Mouse (Mus musculus) v-Abl transformed pro-B cells (cell line): Measurements from ENCODE around the gene Gmip.

Experiments used
- in situ Hi-C, 2 experiments: fragments of 400-800 bp; cut with MboI; formaldehyde crosslinking; loops; one replicate each; pipeline ENCODE4 v1.15.1; 2025; ENCODE audit not compliant: unreplicated experiment in 2 of 2

The Gmip gene

DNA sequence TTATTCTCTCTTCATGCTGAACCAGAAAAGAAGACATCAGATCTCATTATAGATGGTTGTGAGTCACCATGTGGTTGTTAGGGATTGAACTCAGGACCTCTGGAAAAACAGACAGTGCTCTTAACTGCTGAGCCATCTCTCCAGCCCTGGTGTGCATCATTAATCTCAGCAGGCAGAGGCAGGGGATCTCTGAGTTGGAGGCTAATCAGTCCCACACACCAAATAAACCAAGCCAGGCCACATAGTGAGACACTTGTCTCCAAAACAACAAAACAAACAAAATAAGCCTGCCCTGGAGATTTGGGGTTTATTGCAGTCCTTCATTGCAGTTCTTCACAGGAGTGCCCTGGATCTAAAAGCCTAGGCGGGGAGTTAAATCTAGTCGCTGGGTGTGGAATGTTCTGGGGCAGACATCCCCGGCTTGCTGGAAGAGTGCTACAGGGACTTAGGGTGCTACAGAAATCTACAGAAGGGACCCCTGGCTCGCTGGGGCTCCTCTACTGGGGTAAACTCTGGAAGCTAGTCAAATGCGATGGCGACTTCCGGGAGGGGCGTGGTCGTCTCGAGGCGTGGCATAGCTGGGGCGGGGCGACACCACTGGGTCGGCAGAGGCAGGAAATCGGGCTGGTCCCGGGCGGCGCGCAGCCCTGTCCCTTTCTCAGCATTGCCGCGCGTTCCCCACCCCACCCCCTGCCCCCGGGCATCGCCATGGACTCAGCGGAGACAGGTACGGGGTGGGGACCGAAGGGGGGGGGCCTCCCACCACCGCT is at the start of gene Gmip:
Gene Gmip, plus strand, starts transcription at position 586 of the 770 bp plus-strand sequence.
- in situ Hi-C loops, result no loop called here

DNA sequence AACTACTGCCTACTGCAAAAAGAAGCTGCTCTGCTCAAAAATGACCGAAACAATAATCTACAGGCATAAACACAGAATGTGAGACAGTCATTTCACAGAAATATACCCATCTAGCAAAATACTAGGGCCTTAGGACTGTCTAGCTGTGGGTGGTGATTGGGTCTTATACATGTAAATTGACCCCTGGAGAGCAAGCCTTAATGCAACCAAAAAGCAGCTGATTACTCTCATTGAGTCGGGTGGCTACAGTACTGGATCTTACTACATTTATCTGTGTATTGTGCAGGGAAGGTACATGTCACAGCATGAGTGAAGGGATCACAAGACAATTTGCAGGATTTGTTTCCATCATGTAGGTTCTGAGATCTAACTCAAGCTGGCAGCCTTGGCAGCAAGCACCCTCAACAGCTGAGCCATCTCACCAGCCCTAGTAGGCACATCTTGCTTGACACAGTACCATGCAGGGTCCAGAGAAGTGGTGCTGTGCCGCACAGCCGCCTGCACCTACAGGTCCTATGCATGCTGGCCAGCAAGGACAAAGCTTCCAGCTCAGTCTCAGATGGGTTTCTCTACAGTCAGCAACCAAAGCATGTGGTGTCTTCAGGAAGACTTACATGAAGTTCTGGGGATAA is 46.5 kb upstream of the Gmip start:
- in situ Hi-C loops, result no loop called here

DNA sequence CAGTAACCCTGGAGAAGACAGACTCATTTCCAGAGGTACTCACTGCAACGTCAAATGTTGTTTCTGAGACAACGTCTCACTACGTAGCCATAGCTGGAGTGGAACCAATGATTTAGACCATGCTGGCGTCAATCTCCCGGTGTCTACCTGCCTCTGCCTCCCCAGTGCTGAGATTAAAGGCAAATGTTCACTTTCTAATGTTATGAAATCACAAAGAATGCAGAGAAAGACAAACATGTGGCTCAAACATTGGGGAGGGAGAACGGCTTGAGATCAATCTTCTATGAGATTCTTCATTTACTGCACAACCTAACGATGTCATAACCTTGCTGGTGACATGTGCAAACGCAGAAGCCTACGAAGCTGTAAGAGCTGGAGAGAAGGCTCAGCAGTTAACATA is 37.3 kb upstream of the Gmip start:
- in situ Hi-C loops, result no loop called here

DNA sequence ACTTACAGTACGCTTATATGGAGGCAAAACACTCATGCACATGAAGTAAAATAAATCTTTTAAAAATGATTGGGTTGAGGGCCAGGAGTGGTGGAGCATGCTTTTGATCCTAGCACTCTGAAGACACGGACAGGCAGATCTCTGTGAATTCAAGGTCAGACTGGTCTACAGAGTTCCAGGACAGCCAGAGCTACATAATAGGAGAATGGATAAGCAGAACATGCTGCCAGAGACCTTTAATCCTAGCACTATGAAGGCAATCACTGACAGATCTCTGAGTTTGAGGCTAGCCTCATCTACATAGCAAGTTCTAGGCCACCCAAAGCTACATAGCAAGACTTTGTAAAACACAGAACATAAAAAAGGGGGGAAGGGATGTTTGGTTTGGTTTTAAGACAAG is 36.4 kb upstream of the Gmip start:
- in situ Hi-C loops, result no loop called here

DNA sequence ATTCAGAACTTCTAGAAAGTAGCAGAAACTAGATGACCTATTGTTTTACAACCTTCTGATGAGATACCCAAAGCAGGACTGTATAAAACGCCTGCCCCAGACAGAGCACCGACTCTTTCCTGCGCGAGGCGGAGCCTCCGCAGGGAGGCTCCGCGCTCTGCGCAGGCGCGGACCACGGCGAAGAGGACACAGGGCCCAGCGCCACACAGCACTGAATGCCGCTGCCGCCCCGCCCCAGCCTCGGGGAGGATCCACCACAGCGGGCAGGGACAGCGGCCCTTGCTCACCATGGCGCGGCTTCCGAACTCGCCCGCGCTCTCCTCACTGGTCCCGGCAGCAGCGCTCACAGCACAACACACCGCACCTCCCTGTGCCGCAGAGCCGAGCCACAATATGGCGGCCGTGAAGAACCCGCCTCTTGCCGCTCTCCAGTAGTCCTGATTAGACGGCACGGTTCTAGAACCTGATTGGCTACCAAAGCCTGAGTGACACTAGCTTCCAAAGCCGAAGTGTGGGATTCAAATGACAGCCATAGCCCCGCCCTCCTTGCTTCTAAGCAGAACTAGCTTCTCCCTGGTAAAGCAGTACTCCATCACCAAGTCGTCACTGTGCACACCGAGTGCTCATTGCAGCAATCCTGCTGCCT is 33.9 kb upstream of the Gmip start, which contains the start of gene Gm20422:
Gene Gm20422, minus strand, starts transcription at position 384 of the 646 bp plus-strand sequence.
- in situ Hi-C loops, result no loop called here

DNA sequence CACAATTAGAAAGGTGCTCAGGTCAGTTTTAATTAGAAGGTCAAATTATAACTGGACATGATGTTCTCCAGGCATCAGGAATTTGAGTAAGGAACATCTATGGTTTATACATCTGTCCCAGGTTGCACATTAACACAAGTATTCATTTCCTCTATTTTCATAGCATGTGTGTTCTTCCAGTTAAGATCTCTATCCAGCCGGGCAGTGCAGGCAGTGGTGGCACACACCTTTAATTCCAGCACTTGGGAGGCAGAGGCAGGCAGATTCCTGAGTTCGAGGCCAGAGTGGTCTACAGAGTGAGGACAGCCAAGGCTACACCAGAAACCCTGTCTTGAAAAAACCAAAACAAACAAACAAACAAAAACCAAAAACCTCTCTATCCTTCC is 33.3 kb upstream of the Gmip start:
- in situ Hi-C loops, result no loop called here

DNA sequence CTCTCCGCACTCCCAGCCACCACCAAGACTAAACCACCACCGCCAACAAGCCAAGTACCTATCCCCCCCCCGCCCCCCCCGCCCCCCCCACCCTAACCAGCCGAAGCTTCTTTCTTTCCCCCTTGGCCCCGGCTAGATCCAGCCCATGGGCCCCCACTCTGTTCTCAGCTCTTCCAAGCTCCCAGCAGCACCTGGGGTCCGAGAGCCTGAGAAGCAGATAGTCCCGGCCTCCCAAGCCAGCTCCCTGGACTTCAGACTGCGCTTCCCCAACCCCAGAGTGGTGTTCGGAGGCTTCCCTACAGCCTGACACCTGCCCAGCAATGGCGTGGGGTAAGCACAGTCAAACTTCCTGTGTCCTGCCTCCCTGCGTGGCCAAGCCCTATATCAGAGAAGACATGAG is 31.4 kb upstream of the Gmip start:
- in situ Hi-C loops, result no loop called here

DNA sequence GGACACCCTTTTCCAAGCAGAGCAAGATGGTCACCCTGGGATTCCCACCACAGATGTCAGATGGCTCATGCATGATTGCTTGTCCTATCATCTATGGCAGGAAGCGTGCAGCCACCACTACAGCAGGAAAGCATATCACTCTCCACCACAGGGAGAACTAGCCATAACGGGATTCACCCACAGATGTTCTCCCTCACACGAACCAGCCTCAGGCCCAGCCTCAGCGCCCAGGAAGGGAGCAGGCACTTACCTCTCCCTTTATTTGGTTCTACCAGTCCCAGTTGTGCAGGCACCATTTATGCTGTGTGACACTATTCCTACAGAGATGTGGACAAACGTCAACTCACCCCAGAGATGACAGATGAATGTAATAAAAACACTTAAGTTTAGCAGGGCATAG is 19.4 kb upstream of the Gmip start:
- in situ Hi-C loops, result no loop called here

DNA sequence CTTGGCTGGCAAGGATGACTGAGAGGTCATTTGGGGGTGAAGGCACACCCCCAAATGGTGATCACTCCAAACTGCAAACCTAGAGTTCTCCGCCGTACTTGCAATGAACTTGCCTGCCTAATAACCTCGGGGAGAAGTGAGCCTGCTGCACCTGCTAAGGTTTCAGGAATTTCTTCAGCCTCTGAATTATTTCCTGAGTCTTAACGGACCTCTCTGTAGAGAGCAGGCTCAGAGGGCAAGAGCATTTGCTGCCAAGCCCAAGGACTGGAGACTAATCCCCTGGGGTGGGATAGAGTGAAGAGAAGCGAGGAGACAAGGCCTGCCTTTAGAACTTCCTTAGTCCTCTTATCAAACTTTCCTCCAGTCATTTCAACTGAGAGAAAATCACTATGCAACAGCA is 18.7 kb upstream of the Gmip start:
- in situ Hi-C loops, result no loop called here

DNA sequence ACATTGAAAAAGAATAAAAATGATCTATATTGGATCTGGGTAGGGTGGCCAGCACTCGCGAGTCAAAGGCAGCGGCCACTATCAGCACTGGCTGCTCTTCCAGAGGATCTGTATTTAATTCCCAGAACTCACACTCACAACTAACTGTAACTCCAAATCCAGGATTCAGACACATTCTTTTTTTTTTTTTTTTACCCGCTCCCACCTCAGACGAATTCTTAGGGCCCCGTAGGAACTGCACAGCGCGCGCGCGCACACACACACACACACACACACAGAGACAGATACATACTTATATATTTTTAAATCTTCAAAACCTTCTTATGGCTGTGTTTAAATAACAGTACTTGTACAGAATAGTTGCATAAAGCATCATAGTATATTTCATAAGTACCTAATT is 18.1 kb upstream of the Gmip start:
- in situ Hi-C loops, result no loop called here

DNA sequence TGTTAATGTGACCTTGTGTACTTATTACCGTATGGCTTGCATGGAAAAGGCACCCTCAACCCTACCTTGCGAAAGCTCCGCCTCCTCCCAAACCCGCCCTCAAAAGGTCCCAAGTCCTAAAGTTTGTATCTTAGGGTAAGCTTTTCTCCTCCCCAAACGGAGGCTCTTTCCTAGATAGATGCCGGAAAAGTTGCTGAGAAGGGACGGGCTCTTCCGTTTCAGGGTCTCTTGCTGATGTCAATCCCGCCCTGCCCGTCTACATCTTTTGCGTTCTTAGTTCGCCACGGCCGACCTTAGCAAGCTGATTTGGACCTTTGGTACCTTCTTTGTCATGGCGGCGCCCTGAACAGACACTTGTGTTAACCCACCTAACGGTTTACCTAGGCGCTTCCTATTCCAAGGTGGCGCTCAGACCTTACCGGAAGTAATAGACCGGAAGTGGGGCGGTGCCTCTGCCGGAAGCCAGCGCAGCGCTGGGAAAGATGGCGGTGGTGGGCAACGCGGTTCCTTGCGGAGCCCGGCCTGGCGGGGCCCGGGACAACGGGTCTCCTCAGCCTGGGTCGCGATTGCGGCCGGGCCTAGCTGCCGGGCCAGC is 17.6 kb upstream of the Gmip start, which contains the start of the genes Atp13a1 and Zfp866:
Gene Atp13a1, plus strand, starts transcription at position 391 of the 595 bp plus-strand sequence.
Gene Zfp866, minus strand, starts transcription at position 406 of the 595 bp plus-strand sequence.
- in situ Hi-C loops, result no loop called here

DNA sequence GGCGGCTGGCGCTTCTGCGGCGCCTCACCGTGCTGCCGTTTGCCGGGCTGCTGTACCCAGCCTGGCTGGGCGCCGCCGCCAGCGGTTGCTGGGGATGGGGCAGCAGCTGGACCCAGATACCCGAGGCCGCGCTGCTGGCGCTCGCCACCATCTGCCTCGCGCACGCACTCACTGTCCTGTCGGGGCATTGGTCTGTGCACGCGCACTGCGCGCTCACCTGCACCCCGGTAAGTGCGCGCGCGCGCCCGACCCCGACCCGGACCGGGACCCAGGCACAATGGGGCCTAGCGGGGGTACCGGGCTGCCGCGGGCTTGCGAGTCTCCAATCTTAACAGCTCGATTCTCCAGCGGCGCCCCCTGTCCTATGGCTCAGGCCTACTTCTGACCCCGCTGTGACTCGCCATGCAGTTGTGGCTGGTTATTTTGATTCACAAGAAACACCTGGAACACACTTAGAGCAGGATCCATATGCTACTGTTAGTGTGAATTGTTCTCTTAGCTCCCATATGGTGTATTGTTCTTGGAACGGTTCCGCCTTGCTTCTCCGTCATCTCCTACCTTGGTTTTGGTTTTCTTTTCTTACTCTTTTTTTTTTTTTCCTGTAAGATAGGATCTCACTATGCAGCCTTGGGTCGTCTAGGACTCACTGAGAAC is 16.9 kb upstream of the Gmip start:
- in situ Hi-C loops, result no loop called here

DNA sequence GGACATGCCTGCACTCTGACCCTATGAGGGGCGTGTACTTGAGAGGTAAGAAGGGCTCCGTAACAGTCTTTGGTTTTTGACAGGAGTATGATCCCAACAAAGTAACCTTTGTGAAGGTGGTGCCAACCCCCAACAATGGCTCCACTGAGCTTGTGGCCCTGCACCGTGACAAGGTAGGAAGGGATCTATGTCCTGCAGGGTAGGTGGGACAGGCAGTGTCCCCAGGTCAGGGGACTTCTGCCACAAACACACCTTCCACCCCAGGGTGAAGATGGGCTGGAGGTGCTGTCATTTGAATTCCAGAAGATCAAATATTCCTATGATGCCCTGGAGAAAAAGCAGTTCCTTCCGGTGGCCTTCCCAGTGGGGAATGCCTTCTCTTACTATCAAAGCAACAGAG is 14.8 kb upstream of the Gmip start:
- in situ Hi-C loops, result no loop called here

DNA sequence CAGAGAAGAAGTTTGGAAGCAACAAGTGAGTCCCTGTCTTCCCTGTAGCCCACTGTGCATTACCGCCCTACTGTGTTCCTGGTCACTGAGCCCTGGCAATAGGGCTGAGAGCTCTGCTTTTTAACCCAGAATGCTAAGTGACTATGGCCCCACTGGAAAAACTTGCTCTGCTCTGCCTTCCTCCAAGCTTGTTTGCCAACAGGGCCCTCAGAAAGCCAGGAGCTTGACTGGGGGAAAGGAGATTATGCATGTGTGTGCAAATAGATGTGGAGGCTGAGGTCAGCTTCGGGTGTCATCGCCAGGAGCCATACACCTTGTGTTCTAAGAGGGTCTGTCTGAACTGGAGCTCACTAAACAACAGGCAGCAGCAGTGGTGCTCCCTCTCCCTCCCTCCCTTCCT is 14.4 kb upstream of the Gmip start:
- in situ Hi-C loops, result no loop called here

DNA sequence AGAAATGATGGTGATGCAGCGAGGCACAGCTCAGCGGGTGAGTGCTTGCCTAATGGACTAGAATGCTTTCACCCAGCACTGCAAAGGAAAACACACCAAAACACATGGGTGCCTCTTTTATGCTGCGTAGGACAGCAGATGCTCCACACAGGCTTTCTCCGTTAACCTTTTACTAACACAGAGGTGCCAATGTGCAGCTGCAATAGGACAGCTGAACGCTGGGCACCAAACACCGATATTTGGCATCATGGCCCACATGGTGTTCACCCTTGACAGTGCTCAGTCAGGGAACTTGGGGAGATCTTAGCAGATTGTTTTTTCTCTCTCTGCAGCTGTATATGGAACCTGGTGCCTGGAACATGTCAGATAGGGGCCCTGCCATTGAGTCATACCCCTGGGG is 13.6 kb upstream of the Gmip start:
- in situ Hi-C loops, result no loop called here

DNA sequence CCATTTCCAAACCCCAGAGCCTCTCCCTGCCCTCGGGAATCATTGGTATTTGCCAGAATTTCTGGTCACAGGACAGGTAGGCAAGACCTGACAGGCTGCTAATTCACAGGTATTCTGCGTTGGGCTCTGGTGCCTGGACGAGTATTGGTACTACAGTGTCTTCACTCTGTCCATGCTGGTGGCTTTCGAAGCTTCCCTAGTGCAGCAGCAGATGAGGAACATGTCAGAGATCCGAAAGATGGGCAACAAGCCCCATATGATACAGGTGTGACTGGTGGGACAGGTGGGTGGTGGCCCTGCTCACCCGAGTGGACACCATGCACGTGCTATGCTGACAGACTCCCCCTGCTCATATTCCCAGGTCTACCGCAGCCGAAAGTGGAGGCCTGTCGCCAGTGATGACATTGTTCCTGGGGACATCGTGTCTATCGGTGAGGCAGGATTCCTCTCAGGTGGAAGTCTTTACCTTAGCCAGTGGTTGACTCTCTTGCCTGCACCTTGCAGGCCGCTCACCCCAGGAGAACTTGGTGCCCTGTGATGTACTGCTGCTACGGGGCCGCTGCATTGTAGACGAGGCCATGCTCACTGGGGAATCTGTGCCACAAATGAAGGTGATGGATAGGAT is 11.6 kb upstream of the Gmip start:
- in situ Hi-C loops, result no loop called here

DNA sequence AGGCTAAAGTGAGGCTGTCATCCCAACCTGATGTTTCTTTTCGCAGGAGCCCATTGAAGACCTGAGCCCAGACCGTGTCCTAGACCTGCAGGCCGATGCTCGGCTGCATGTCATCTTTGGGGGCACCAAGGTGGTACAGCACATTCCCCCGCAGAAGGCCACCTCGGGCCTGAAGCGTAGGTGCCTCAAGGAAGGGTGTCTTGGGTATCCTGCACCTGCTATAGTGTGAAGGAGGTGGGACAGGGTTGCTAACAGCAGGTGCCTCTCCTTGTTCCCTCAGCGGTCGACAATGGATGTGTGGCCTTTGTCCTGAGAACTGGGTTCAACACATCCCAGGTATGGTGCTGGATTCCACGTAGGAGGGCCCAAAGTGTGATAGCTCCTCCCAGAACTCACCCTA is 10.8 kb upstream of the Gmip start:
- in situ Hi-C loops, result no loop called here

DNA sequence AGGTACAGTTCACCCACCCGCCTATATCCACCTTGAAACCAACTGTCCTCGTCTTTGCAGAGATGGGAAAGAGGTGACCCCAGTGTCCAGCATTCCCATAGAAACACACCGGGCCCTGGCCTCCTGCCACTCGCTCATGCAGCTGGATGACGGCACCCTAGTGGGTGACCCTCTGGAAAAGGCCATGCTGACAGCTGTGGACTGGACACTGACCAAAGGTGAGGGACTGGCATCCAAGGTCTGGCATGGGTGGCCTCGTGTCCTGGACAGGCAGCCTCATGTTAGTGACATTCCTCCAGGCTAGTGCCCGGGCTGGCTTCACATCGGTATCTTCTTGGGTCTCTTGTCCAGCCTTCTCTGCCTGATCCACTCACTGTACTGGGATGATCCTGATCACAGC is 9.2 kb upstream of the Gmip start:
- in situ Hi-C loops, result no loop called here

DNA sequence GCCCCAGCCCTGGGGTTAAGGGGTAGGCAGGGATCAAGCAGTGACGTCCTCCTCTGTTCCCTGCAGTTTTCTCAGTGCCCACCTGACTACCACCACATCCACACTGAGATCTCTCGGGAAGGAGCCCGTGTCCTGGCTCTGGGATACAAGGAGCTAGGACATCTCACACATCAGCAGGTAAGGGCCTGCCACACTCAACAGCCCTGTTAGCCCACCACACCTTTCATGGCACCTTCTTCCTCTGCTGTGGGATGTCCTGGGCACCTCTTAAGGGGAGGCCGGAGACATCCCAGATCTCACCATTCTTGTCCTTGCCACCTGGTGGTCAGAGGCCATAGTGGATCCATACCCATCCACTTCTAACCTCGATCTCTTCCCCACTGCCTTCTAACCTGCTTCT is 8.5 kb upstream of the Gmip start:
- in situ Hi-C loops, result no loop called here

DNA sequence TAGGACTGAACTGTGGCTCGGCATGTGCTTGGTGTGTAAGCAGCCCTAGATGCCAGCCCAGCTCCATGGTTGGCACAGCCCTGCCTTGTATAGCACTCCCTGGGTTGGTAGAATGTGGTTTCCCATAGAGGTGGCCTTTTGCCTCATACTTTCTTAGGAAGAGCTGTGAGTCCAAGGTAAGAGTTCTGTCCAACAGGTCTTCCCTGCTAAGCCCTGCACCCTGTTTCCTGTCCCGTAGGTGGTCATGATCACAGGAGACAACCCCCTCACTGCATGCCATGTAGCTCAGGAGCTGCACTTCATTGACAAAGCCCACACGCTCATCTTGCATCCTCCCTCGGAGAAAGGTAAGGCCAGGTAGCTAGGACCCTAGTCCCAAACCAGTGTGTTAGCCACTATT is 6.7 kb upstream of the Gmip start:
- in situ Hi-C loops, result no loop called here
